Mouse (Mus musculus) embryonic facial prominence, embryonic 13.5 days (tissue): Measurements from ENCODE around the gene Gm16181. TPM values are rescaled to one million over a fixed set of nuclear protein-coding genes. Genes with fewer than 3 reads are reported as not detected.

ENCODE experiments used
- ATAC-seq: fragments of 200-750 bp; cut with Nextera tagmentation; 2 replicates; pipeline ENCODE4 v1.8.0; 2017; ENCODE audit warnings: low read depth; ENCODE audit not compliant: insufficient number of reproducible peaks, insufficient read depth, low FRiP score, low TSS enrichment
- H3K27ac ChIP-seq: fragments of 300-500 bp; sonication (generic); 2 replicates; pipeline ENCODE4 v1.5.1; 2015; ENCODE audit warnings: moderate library complexity, mild to moderate bottlenecking, inconsistent platforms
- H3K27me3 ChIP-seq: fragments of 300-500 bp; sonication (generic); 2 replicates; pipeline ENCODE4 v1.6.1; 2015; ENCODE audit warnings: mild to moderate bottlenecking, inconsistent platforms
- H3K36me3 ChIP-seq: fragments of 300-500 bp; sonication (generic); 2 replicates; pipeline ENCODE4 v1.6.1; 2015; ENCODE audit warnings: mild to moderate bottlenecking, inconsistent platforms
- H3K4me1 ChIP-seq: fragments of 300-500 bp; sonication (generic); 2 replicates; pipeline ENCODE4 v1.6.1; 2015; ENCODE audit warnings: inconsistent platforms
- H3K4me2 ChIP-seq: fragments of 300-500 bp; sonication (generic); 2 replicates; pipeline ENCODE4 v1.6.1; 2015; ENCODE audit warnings: moderate library complexity, mild to moderate bottlenecking, inconsistent platforms
- H3K4me3 ChIP-seq: fragments of 300-500 bp; sonication (generic); 2 replicates; pipeline ENCODE4 v1.5.1; 2015; ENCODE audit warnings: mild to moderate bottlenecking, inconsistent platforms
- H3K9ac ChIP-seq: fragments of 300-500 bp; sonication (generic); 2 replicates; pipeline ENCODE4 v1.6.1; 2015; ENCODE audit warnings: mild to moderate bottlenecking, inconsistent platforms
- H3K9me3 ChIP-seq: fragments of 300-500 bp; sonication (generic); 2 replicates; pipeline ENCODE4 v1.6.1; 2016; ENCODE audit warnings: inconsistent platforms
- WGBS: fragments of 180-500 bp; shearing (Covaris S2); methylation state at CpG from one replicate; pipeline ENCODE4 v1.1.7; 2015; ENCODE audit warnings: mixed read lengths; 5-methylcytosine and 5-hydroxymethylcytosine counted together
- polyA plus RNA-seq: library from polyadenylated mRNA; unstranded; fragments of >200 nt; fragmentation: Nextera tagmentation; extraction: Ambion mirVana; gene quantifications from 2 replicates; pipeline ENCODE4 v1.2.1, GENCODE M21; 2015

Gm16181 gene
- polyA plus RNA-seq, 1 experiment from 2014 or later = not detected

GRCm38 (mm10) chr17:35187345-35187744 is 33.3 kb upstream of the Gm16181 start:
- H3K27ac ChIP-seq = peak overlapping the region; percentile 7; the same call in 1 of the 2 replicates
- ATAC-seq = no peak
- no peak overlapping the region for H3K4me2 ChIP-seq
- peaks cover 9% of the 10 kb centered on the region for H3K4me1 ChIP-seq
- H3K27me3 ChIP-seq = no peaks in the 10 kb centered on the region
- no peak overlapping the region for H3K9ac ChIP-seq
- H3K36me3 ChIP-seq = no peaks in the 10 kb centered on the region
- WGBS = 70% methylated on average over 4 of the region's 4 CpGs
- H3K9me3 ChIP-seq = no peaks in the 10 kb centered on the region
- no peak overlapping the region for H3K4me3 ChIP-seq

GRCm38 (mm10) chr17:35187959-35188610 is 32.5 kb upstream of the Gm16181 start, which contains the start of gene Lst1:
Gene Lst1, minus strand, starts transcription at chr17:35188439.
- 76% methylated on average over 7 of the region's 7 CpGs for WGBS
- Histone ChIP-seq H3K9me3 (no peaks in the 10 kb centered on the region), H3K36me3 (no peaks in the 10 kb centered on the region), H3K4me2 (no peak within 1 kb of the TSS), H3K4me3 (no peak within 1 kb of the TSS), H3K27me3 (0 out of 2 replicates have a peak, but pooled peaks cover under 1% of the 10 kb centered on the region), H3K27ac (peak within 1 kb of the TSS; percentile 7; the same call in 1 of the 2 replicates), H3K9ac (no peak within 1 kb of the TSS), H3K4me1 (peaks cover 9% of the 10 kb centered on the region)
- no peak for ATAC-seq

DNA sequence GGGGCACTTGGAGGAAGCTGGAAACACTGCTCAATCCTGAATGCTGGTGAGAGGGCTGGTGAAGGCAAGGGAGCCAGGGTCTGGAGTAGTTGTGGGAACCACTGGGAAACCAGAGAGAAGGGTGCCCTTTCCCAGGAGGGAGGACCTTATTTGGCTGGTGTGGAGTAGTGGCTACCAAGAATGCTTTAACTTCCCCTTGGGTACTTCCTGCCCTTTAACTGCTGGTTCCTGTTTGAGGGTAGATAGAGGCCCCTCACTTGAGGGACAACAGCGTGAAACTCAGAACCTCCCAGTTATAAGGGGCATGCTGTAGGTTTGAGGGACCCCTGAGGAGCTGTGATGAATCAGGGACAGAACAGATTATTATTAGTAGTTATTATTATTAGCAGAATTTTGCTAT is 31.4 kb upstream of the Gm16181 start:
- no peaks in the 10 kb centered on the region for H3K36me3 ChIP-seq
- peaks cover 11% of the 10 kb centered on the region for H3K4me1 ChIP-seq
- peaks cover 11% of the 10 kb centered on the region for H3K27me3 ChIP-seq
- ATAC-seq = no peak
- no peak overlapping the region for H3K27ac ChIP-seq
- H3K9me3 ChIP-seq = no peaks in the 10 kb centered on the region
- 65% methylated on average over 1 of the region's 1 CpGs for WGBS
- H3K4me3 ChIP-seq = no peak overlapping the region
- no peak overlapping the region for H3K4me2 ChIP-seq
- H3K9ac ChIP-seq = no peak overlapping the region

GRCm38 (mm10) chr17:35190096-35190495 is 30.5 kb upstream of the Gm16181 start:
- Histone ChIP-seq H3K27me3 (peaks cover 20% of the 10 kb centered on the region), H3K9ac (no peak overlapping the region), H3K36me3 (no peaks in the 10 kb centered on the region), H3K27ac (no peak overlapping the region), H3K4me1 (peaks cover 13% of the 10 kb centered on the region), H3K4me3 (no peak overlapping the region), H3K9me3 (no peaks in the 10 kb centered on the region), H3K4me2 (no peak overlapping the region)
- ATAC-seq = no peak
- 63% methylated on average over 4 of the region's 4 CpGs for WGBS

DNA sequence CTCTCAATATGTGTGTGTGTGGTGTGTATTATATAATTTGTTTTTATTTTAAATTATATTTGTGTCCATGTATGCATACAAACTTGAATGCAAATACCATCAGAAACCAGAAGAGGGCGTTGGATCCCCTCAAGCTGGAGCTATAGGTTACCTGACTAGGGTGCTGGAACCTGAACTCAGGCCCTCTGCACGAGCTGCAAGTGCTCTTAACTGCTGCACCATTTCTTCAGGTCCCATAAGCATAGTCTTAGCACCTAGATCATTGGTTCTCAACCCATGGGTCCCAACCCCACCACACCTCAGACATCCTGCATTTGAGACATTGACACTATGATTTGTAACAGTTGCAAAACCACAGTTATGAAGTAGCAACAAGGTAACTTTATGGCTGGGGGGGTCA is 28.9 kb upstream of the Gm16181 start:
- no peaks in the 10 kb centered on the region for H3K9me3 ChIP-seq
- 61% methylated on average over 2 of the region's 2 CpGs for WGBS
- H3K9ac ChIP-seq = no peak overlapping the region
- no peak overlapping the region for H3K4me3 ChIP-seq
- peaks cover 36% of the 10 kb centered on the region for H3K27me3 ChIP-seq
- no peak overlapping the region for H3K4me2 ChIP-seq
- H3K36me3 ChIP-seq = no peaks in the 10 kb centered on the region
- H3K4me1 ChIP-seq = peaks cover 15% of the 10 kb centered on the region; the same call in 1 of the 2 replicates
- no peak overlapping the region for H3K27ac ChIP-seq
- ATAC-seq = no peak

- no peak overlapping the region for H3K27ac ChIP-seq
- 82% methylated on average over 5 of the region's 5 CpGs for WGBS
- H3K4me1 ChIP-seq = peaks cover 14% of the 10 kb centered on the region; the same call in 1 of the 2 replicates
- no peak overlapping the region for H3K4me2 ChIP-seq
- no peak overlapping the region for H3K9ac ChIP-seq
- H3K9me3 ChIP-seq = no peaks in the 10 kb centered on the region
- no peak for ATAC-seq
- peaks cover 44% of the 10 kb centered on the region for H3K27me3 ChIP-seq
- H3K4me3 ChIP-seq = no peak overlapping the region
- no peaks in the 10 kb centered on the region for H3K36me3 ChIP-seq
Measured at GRCm38 (mm10) chr17:35192924-35193323, 27.7 kb upstream of the Gm16181 start.

- Histone ChIP-seq H3K4me1 (peaks cover 14% of the 10 kb centered on the region; the same call in 1 of the 2 replicates), H3K36me3 (no peaks in the 10 kb centered on the region), H3K27me3 (peaks cover 54% of the 10 kb centered on the region), H3K4me2 (peak within 1 kb of the TSS; percentile 77), H3K27ac (no peak within 1 kb of the TSS), H3K9ac (peak within 1 kb of the TSS; percentile 69), H3K4me3 (peak within 1 kb of the TSS; percentile 49), H3K9me3 (no peaks in the 10 kb centered on the region)
- 59% methylated on average over 25 of the region's 28 CpGs for WGBS
- no peak for ATAC-seq
Measured at GRCm38 (mm10) chr17:35193881-35194843, 26.5 kb upstream of the Gm16181 start, which contains the start of gene Ltb. Gene Ltb, plus strand, starts transcription at chr17:35194439.

- ATAC-seq = no peak
Measured at GRCm38 (mm10) chr17:35194844-35195630, 25.6 kb upstream of the Gm16181 start.

GRCm38 (mm10) chr17:35195631-35196320 is 24.9 kb upstream of the Gm16181 start:
- Histone ChIP-seq H3K27me3 (peaks cover 71% of the 10 kb centered on the region), H3K4me2 (peak overlapping the region; percentile 77), H3K9me3 (no peaks in the 10 kb centered on the region), H3K36me3 (no peaks in the 10 kb centered on the region), H3K27ac (no peak overlapping the region), H3K4me1 (peaks cover 14% of the 10 kb centered on the region; the same call in 1 of the 2 replicates), H3K9ac (peak overlapping the region; percentile 69), H3K4me3 (peak overlapping the region; percentile 49)
- peak; percentile 80 for ATAC-seq
- WGBS = 2% methylated on average over 66 of the region's 66 CpGs

More at GRCm38 (mm10) chr17:35194844-35195630, 25.6 kb upstream of the Gm16181 start:
- Histone ChIP-seq H3K9me3 (no peaks in the 10 kb centered on the region), H3K4me1 (peaks cover 14% of the 10 kb centered on the region; the same call in 1 of the 2 replicates), H3K36me3 (no peaks in the 10 kb centered on the region), H3K4me2 (peak overlapping the region; percentile 77), H3K9ac (peak overlapping the region; percentile 69), H3K27me3 (peaks cover 63% of the 10 kb centered on the region), H3K4me3 (peak overlapping the region; percentile 49), H3K27ac (no peak overlapping the region)
- WGBS = 42% methylated on average over 19 of the region's 19 CpGs

DNA sequence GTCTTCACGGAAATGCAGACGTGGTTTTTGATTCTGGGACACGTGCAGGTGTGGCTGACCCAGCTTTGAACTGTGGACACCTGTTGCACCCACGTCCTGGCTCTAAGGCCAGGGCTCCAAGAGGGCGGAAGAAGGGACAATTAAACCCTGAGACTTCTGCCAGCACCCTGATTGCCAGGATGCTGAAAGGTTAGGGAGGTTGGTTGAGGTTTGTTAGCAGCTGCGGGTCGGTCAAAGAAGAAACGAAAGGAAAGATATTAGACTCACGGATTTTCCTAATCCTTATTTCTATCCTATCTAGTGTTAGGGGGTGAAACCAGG is 24.4 kb upstream of the Gm16181 start:
- 29% methylated on average over 9 of the region's 9 CpGs for WGBS
- no peak overlapping the region for H3K27ac ChIP-seq
- peak overlapping the region; percentile 49 for H3K4me3 ChIP-seq
- no peak for ATAC-seq
- H3K9ac ChIP-seq = no peak overlapping the region; the same call in 1 of the 2 replicates
- peaks cover 76% of the 10 kb centered on the region for H3K27me3 ChIP-seq
- no peaks in the 10 kb centered on the region for H3K9me3 ChIP-seq
- H3K36me3 ChIP-seq = no peaks in the 10 kb centered on the region
- peak overlapping the region; percentile 77 for H3K4me2 ChIP-seq
- H3K4me1 ChIP-seq = peaks cover 14% of the 10 kb centered on the region; the same call in 1 of the 2 replicates
